Mouse (Mus musculus) heart, embryonic 15.5 days (tissue): ENCODE measurements around the gene Amer1. TPM values are rescaled to one million over a fixed set of nuclear protein-coding genes. Genes with fewer than 3 reads are reported as not detected.

Experiments used
- ATAC-seq: fragments of 200-750 bp; cut with Nextera tagmentation; replicated peaks from 2 replicates; pipeline ENCODE4 v1.8.0; 2017; ENCODE audit warnings: low read depth, moderate TSS enrichment; ENCODE audit not compliant: insufficient number of reproducible peaks, insufficient read depth, low FRiP score
- H3K27ac ChIP-seq: fragments of 300-500 bp; sonication (generic); 2 replicates; pipeline ENCODE4 v1.5.1; 2015; ENCODE audit warnings: mild to moderate bottlenecking, inconsistent platforms
- H3K27me3 ChIP-seq: fragments of 300-500 bp; sonication (generic); 2 replicates; pipeline ENCODE4 v1.6.1; 2015; ENCODE audit warnings: inconsistent platforms
- H3K36me3 ChIP-seq: fragments of 300-500 bp; sonication (generic); 2 replicates; pipeline ENCODE4 v1.6.1; 2015; ENCODE audit warnings: mild to moderate bottlenecking, inconsistent platforms
- H3K4me1 ChIP-seq: fragments of 300-500 bp; sonication (generic); replicated peaks from 2 replicates; pipeline ENCODE4 v1.6.1; 2015; ENCODE audit warnings: inconsistent platforms
- H3K4me2 ChIP-seq: fragments of 300-500 bp; sonication (generic); 2 replicates; pipeline ENCODE4 v1.6.1; 2015; ENCODE audit warnings: inconsistent platforms, mild to moderate bottlenecking, moderate library complexity
- H3K4me3 ChIP-seq: fragments of 300-500 bp; sonication (generic); 2 replicates; pipeline ENCODE4 v1.5.1; 2015; ENCODE audit warnings: mild to moderate bottlenecking, inconsistent platforms
- H3K9ac ChIP-seq: fragments of 300-500 bp; sonication (generic); 2 replicates; pipeline ENCODE4 v1.6.1; 2015; ENCODE audit warnings: mild to moderate bottlenecking, inconsistent platforms
- H3K9me3 ChIP-seq: fragments of 300-500 bp; sonication (generic); replicated peaks from 2 replicates; pipeline ENCODE4 v1.6.1; 2016; ENCODE audit warnings: inconsistent platforms
- WGBS: fragments of 180-500 bp; shearing (Covaris S2); methylation state at CpG from one replicate; pipeline ENCODE4 v1.1.7; 2015; ENCODE audit warnings: mixed read lengths; 5-methylcytosine and 5-hydroxymethylcytosine counted together
- polyA plus RNA-seq: library from polyadenylated mRNA; unstranded; fragments of >200 nt; fragmentation: Nextera tagmentation; extraction: Ambion mirVana; gene quantifications from 2 replicates; pipeline ENCODE4 v1.2.1, GENCODE M21; 2015

Gene Amer1
- polyA plus RNA-seq = 5.6 and 6.9 TPM in 2 replicates

DNA sequence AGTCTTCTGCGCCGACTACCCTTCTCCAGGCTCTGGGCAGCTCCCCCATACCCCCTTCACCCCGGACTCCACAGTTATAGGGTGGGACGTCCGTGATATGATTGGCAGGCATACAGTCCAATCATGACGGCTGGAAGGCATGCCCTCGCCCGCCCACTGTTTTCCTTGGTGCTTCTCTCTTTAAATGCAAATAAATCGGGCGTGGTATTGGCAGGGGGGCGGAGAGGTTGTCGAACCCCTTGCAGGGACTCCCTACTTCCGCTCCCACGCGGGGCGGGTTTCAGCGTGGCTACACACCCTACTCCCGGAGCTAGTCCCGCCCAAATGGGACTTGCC is at the start of gene Amer1:
Gene Amer1, minus strand, starts transcription at position 97 of the 336 bp plus-strand sequence.
- H3K4me1 ChIP-seq = peaks cover 14% of the 10 kb centered on the region
- peak within 1 kb of the TSS; percentile 57 for H3K9ac ChIP-seq
- H3K36me3 ChIP-seq = no peaks in the 10 kb centered on the region
- no peaks in the 10 kb centered on the region for H3K9me3 ChIP-seq
- H3K4me2 ChIP-seq = peak within 1 kb of the TSS; percentile 69
- peak; percentile 91 for ATAC-seq
- H3K4me3 ChIP-seq = peak within 1 kb of the TSS; percentile 62
- H3K27ac ChIP-seq = peak within 1 kb of the TSS; percentile 86
- no peaks in the 10 kb centered on the region for H3K27me3 ChIP-seq
- WGBS = 12% methylated on average over 19 of the region's 19 CpGs

- Histone ChIP-seq H3K27ac (no peak overlapping the region), H3K4me2 (no peak overlapping the region), H3K4me3 (no peak overlapping the region), H3K36me3 (no peaks in the 10 kb centered on the region), H3K4me1 (no peaks in the 10 kb centered on the region), H3K9me3 (no peaks in the 10 kb centered on the region), H3K27me3 (no peaks in the 10 kb centered on the region), H3K9ac (no peak overlapping the region)
- no peak for ATAC-seq
- 46% methylated on average over 3 of the region's 3 CpGs for WGBS
Measured at GRCm38 (mm10) chrX:95457166-95457565, 12.5 kb upstream of the Amer1 start.

GRCm38 (mm10) chrX:95445866-95446265 is 1.2 kb upstream of the Amer1 start:
- no peak for ATAC-seq
- WGBS = 54% methylated on average over 2 of the region's 2 CpGs
- H3K4me3 ChIP-seq = no peak overlapping the region
- H3K9me3 ChIP-seq = no peaks in the 10 kb centered on the region
- H3K27ac ChIP-seq = no peak overlapping the region
- peaks cover 14% of the 10 kb centered on the region for H3K4me1 ChIP-seq
- H3K36me3 ChIP-seq = no peaks in the 10 kb centered on the region
- H3K4me2 ChIP-seq = no peak overlapping the region
- no peak overlapping the region for H3K9ac ChIP-seq
- H3K27me3 ChIP-seq = no peaks in the 10 kb centered on the region

GRCm38 (mm10) chrX:95445141-95445540 is 469 bp upstream of the Amer1 start:
- Histone ChIP-seq H3K27me3 (no peaks in the 10 kb centered on the region), H3K27ac (peak overlapping the region; percentile 86), H3K4me2 (peak overlapping the region; percentile 69), H3K4me3 (peak overlapping the region; percentile 62), H3K36me3 (no peaks in the 10 kb centered on the region), H3K4me1 (peaks cover 14% of the 10 kb centered on the region), H3K9ac (peak overlapping the region; percentile 22), H3K9me3 (no peaks in the 10 kb centered on the region)
- ATAC-seq = no peak
- WGBS = 30% methylated on average over 3 of the region's 3 CpGs

- H3K27me3 ChIP-seq = no peaks in the 10 kb centered on the region
- H3K27ac ChIP-seq = peak overlapping the region; percentile 86
- H3K36me3 ChIP-seq = no peaks in the 10 kb centered on the region
- H3K4me1 ChIP-seq = peaks cover 14% of the 10 kb centered on the region
- H3K4me3 ChIP-seq = peak overlapping the region; percentile 62
- no peaks in the 10 kb centered on the region for H3K9me3 ChIP-seq
- 15% methylated on average over 36 of the region's 42 CpGs for WGBS
- H3K9ac ChIP-seq = peak overlapping the region; percentile 57
- peak overlapping the region; percentile 69 for H3K4me2 ChIP-seq
- ATAC-seq = peak; percentile 65
Measured at GRCm38 (mm10) chrX:95443898-95444775, 535 bp downstream of the Amer1 start.

DNA sequence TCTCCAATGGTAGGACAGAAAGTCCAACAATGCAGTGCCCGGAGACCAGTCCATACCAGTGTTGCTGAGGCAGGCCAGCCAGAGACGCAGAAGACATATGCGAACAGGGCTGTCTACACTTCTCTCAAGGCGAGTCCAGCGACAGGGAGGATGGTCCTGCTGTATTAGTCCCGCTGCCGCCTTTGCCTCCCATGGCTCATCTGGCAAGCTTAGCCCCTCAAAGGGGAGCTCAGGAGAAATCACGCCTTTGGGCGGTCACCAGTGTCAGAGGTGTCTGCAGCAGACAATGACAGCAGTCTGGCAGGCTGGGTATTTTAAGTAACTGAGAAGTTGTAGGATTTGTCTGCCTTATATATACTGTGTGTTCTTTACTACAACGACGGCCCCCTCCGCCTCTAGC is 1.3 kb downstream of the Amer1 start:
- Histone ChIP-seq H3K27ac (peak overlapping the region; percentile 86), H3K4me3 (peak overlapping the region; percentile 62), H3K9ac (peak overlapping the region; percentile 57), H3K4me1 (peaks cover 14% of the 10 kb centered on the region), H3K9me3 (no peaks in the 10 kb centered on the region), H3K27me3 (no peaks in the 10 kb centered on the region), H3K4me2 (peak overlapping the region; percentile 69), H3K36me3 (no peaks in the 10 kb centered on the region)
- ATAC-seq = peak; percentile 20; the same call in 1 of the 2 replicates
- 25% methylated on average over 12 of the region's 12 CpGs for WGBS

GRCm38 (mm10) chrX:95442261-95442660 is 2.4 kb downstream of the Amer1 start:
- Histone ChIP-seq H3K9me3 (no peaks in the 10 kb centered on the region), H3K9ac (no peak overlapping the region), H3K36me3 (no peaks in the 10 kb centered on the region), H3K27me3 (no peaks in the 10 kb centered on the region), H3K4me3 (no peak overlapping the region), H3K27ac (peak overlapping the region; percentile 37; the same call in 1 of the 2 replicates), H3K4me2 (peak overlapping the region; percentile 69; the same call in 1 of the 2 replicates), H3K4me1 (peaks cover 14% of the 10 kb centered on the region)
- no peak for ATAC-seq
- WGBS = 41% methylated on average over 1 of the region's 1 CpGs

- peaks cover 14% of the 10 kb centered on the region for H3K4me1 ChIP-seq
- H3K4me3 ChIP-seq = no peak overlapping the region
- no peaks in the 10 kb centered on the region for H3K27me3 ChIP-seq
- no peaks in the 10 kb centered on the region for H3K36me3 ChIP-seq
- H3K27ac ChIP-seq = no peak overlapping the region
- no peak overlapping the region for H3K4me2 ChIP-seq
- no peaks in the 10 kb centered on the region for H3K9me3 ChIP-seq
- H3K9ac ChIP-seq = no peak overlapping the region
- no peak for ATAC-seq
Measured at GRCm38 (mm10) chrX:95441290-95441689, 3.4 kb downstream of the Amer1 start.

- H3K4me1 ChIP-seq = peaks cover 14% of the 10 kb centered on the region
- 83% methylated on average over 4 of the region's 4 CpGs for WGBS
- ATAC-seq = no peak
Measured at GRCm38 (mm10) chrX:95438491-95438890, 6.2 kb downstream of the Amer1 start.

GRCm38 (mm10) chrX:95437236-95437635 is 7.4 kb downstream of the Amer1 start:
- no peak overlapping the region for H3K4me2 ChIP-seq
- H3K27ac ChIP-seq = no peak overlapping the region
- no peak for ATAC-seq
- no peaks in the 10 kb centered on the region for H3K27me3 ChIP-seq
- no peak overlapping the region for H3K4me3 ChIP-seq
- no peaks in the 10 kb centered on the region for H3K9me3 ChIP-seq
- peaks cover 8% of the 10 kb centered on the region for H3K4me1 ChIP-seq
- no peak overlapping the region for H3K9ac ChIP-seq
- H3K36me3 ChIP-seq = no peaks in the 10 kb centered on the region
- WGBS = 89% methylated on average over 1 of the region's 1 CpGs

More at GRCm38 (mm10) chrX:95438491-95438890, 6.2 kb downstream of the Amer1 start:
- Histone ChIP-seq H3K36me3 (no peaks in the 10 kb centered on the region), H3K9ac (no peak overlapping the region), H3K4me2 (no peak overlapping the region), H3K9me3 (no peaks in the 10 kb centered on the region), H3K4me3 (no peak overlapping the region), H3K27ac (no peak overlapping the region), H3K27me3 (no peaks in the 10 kb centered on the region)

GRCm38 (mm10) chrX:95373101-95373500 is 71.6 kb downstream of the Amer1 start:
- H3K4me2 ChIP-seq = no peak overlapping the region
- no peak overlapping the region for H3K27ac ChIP-seq
- H3K4me1 ChIP-seq = no peaks in the 10 kb centered on the region
- no peaks in the 10 kb centered on the region for H3K27me3 ChIP-seq
- H3K4me3 ChIP-seq = no peak overlapping the region
- H3K9me3 ChIP-seq = no peaks in the 10 kb centered on the region
- no peaks in the 10 kb centered on the region for H3K36me3 ChIP-seq
- no peak overlapping the region for H3K9ac ChIP-seq
- no peak for ATAC-seq
